Mouse (Mus musculus): ENCODE results near the gene Disp1. TPM values are rescaled to one million over a fixed set of nuclear protein-coding genes. Genes with fewer than 3 reads are reported as not detected.
A peak's percentile ranks its signal among the peaks of the same experiment; 100 is the strongest.

Gene Disp1
- 8.6 and 11.3 TPM in 2 replicates for polyA plus RNA-seq (2015; fragmentation: Nextera tagmentation; extraction: Ambion mirVana)

GRCm38 (mm10) chr1:183220796-183221718, at the start of gene Disp1:
Disp1 (minus strand) TSS chr1:183221522.
- DNase-seq (ENCODE audit: low spot score) = peak; percentile 93

GRCm38 (mm10) chr1:183267666-183268065, 46.3 kb upstream of the Disp1 start:
- no peak for DNase-seq (ENCODE audit: low spot score)

- peak; percentile 88 for DNase-seq (ENCODE audit: low spot score)
Measured at GRCm38 (mm10) chr1:183265921-183266467, 44.7 kb upstream of the Disp1 start.

GRCm38 (mm10) chr1:183264145-183265008, 43.1 kb upstream of the Disp1 start:
- no peak for DNase-seq (ENCODE audit: low spot score)

GRCm38 (mm10) chr1:183252574-183252973, 31.3 kb upstream of the Disp1 start:
- no peak for DNase-seq (ENCODE audit: low spot score)

- DNase-seq (ENCODE audit: low spot score) = no peak
Measured at GRCm38 (mm10) chr1:183251818-183252217, 30.5 kb upstream of the Disp1 start.

- no peak for DNase-seq (ENCODE audit: low spot score)
Measured at GRCm38 (mm10) chr1:183250612-183251011, 29.3 kb upstream of the Disp1 start.

- DNase-seq (ENCODE audit: low spot score) = no peak
Measured at GRCm38 (mm10) chr1:183248144-183248543, 26.8 kb upstream of the Disp1 start.

GRCm38 (mm10) chr1:183243293-183243692, 22.0 kb upstream of the Disp1 start:
- peak; percentile 32 for DNase-seq (ENCODE audit: low spot score)

GRCm38 (mm10) chr1:183237901-183238300, 16.6 kb upstream of the Disp1 start:
- DNase-seq (ENCODE audit: low spot score) = peak; percentile 67

- no peak for DNase-seq (ENCODE audit: low spot score)
Measured at GRCm38 (mm10) chr1:183236460-183236859, 15.1 kb upstream of the Disp1 start.

GRCm38 (mm10) chr1:183233679-183234174, 12.4 kb upstream of the Disp1 start:
- no peak for DNase-seq (ENCODE audit: low spot score)

GRCm38 (mm10) chr1:183232985-183233678, 11.8 kb upstream of the Disp1 start:
- no peak for DNase-seq (ENCODE audit: low spot score)

- no peak for DNase-seq (ENCODE audit: low spot score)
Measured at GRCm38 (mm10) chr1:183227469-183227868, 6.1 kb upstream of the Disp1 start.

- no peak for DNase-seq (ENCODE audit: low spot score)
Measured at GRCm38 (mm10) chr1:183219021-183219420, 2.3 kb downstream of the Disp1 start.

- DNase-seq (ENCODE audit: low spot score) = no peak
Measured at GRCm38 (mm10) chr1:183216691-183217090, 4.6 kb downstream of the Disp1 start.

GRCm38 (mm10) chr1:183215706-183216105, 5.6 kb downstream of the Disp1 start:
- no peak for DNase-seq (ENCODE audit: low spot score)

GRCm38 (mm10) chr1:183213850-183214249, 7.5 kb downstream of the Disp1 start:
- DNase-seq (ENCODE audit: low spot score) = peak; percentile 23

- DNase-seq (ENCODE audit: low spot score) = no peak
Measured at GRCm38 (mm10) chr1:183212757-183213211, 8.5 kb downstream of the Disp1 start.

GRCm38 (mm10) chr1:183210115-183210514, 11.2 kb downstream of the Disp1 start:
- no peak for DNase-seq (ENCODE audit: low spot score)

GRCm38 (mm10) chr1:183207623-183208022, 13.7 kb downstream of the Disp1 start:
- no peak for DNase-seq (ENCODE audit: low spot score)
